14 mouse cellular contexts compared by ENCODE assay signal in genomic region chr11:53818794-53819193, GRCm38 (mm10). TPM values are rescaled to one million over a fixed set of nuclear protein-coding genes. Genes with fewer than 3 reads are reported as not detected.
DNase-seq lines count a peak whose midpoint lies in the region; ATAC-seq and TF ChIP-seq lines count a peak whose summit lies in the region.
"Had no signal": no experiment of that assay in that cellular context is flagged by ENCODE, and none has a peak within 500 bp of the region (broad histone marks: within the 10 kb centered on the region; RNA-seq: fewer than 3 reads in every experiment).

No protein-coding gene starts in this region.

- ATAC-seq in heart, embryonic 12.5 days (ENCODE audit: insufficient number of reproducible peaks, low FRiP score) = no peak
- peak; percentile 56 for ATAC-seq in granulocyte monocyte progenitor cell, adult 5-6 weeks (replicated peaks; ENCODE audit: poor library complexity, severe bottlenecking)
- ATAC-seq in forebrain, embryonic 16.5 days = no peak
- ATAC-seq: forebrain, postnatal 0 days had no signal

- 60% methylated on average over 6 of the region's 6 CpGs for WGBS in heart, embryonic 12.5 days
- 66% methylated on average over 6 of the region's 6 CpGs for WGBS in forebrain, embryonic 16.5 days

- no peak overlapping the region for H3K4me2 ChIP-seq in heart, embryonic 12.5 days
- H3K4me2 ChIP-seq in forebrain, embryonic 16.5 days (ENCODE audit: low read length) = no peak overlapping the region
- H3K4me2 ChIP-seq: heart, embryonic 13.5 days; hindbrain, embryonic 14.5 days; limb, embryonic 13.5 days had no signal

- peaks cover 5% of the 10 kb centered on the region; the same call in 1 of the 2 replicates for H3K27me3 ChIP-seq in heart, embryonic 12.5 days (replicated peaks)
- H3K27me3 ChIP-seq in forebrain, embryonic 16.5 days (replicated peaks; ENCODE audit: control insufficient read depth, insufficient read depth, low read length) = no peaks in the 10 kb centered on the region
- H3K27me3 ChIP-seq: heart, embryonic 13.5 days; limb, embryonic 13.5 days had no signal

- DNase-seq in heart, adult 11 months = peak; percentile 98
- peak; percentile 40 to 63 for DNase-seq in heart, postnatal 36 days
- peak; percentile 69 for DNase-seq in lung, postnatal 10 days
- no peak for DNase-seq in left cerebral cortex, adult 2 months (ENCODE audit: extremely low spot score in 1 of 2, low spot score in 2 of 2)
- DNase-seq: cerebellum, adult 9-11 months; forebrain, postnatal 0 days had no signal

- H3K9me3 ChIP-seq in heart, embryonic 12.5 days (replicated peaks) = no peaks in the 10 kb centered on the region
- H3K9me3 ChIP-seq in forebrain, embryonic 16.5 days (ENCODE audit: control insufficient read depth, low read length) = no peaks in the 10 kb centered on the region
- H3K9me3 ChIP-seq: heart, embryonic 13.5 days; limb, embryonic 13.5 days; midbrain, embryonic 10.5 days had no signal

- H3K36me3 ChIP-seq in heart, embryonic 12.5 days = no peaks in the 10 kb centered on the region
- H3K36me3 ChIP-seq in forebrain, embryonic 16.5 days (ENCODE audit: control insufficient read depth, insufficient read depth) = no peaks in the 10 kb centered on the region
- H3K36me3 ChIP-seq: heart, embryonic 13.5 days; limb, embryonic 13.5 days; midbrain, embryonic 10.5 days had no signal

- no peak for TF ChIP-seq CTCF in left cerebral cortex, adult 2 months (IDR thresholded peaks at IDR 0.05)

- intact Hi-C loops in heart, postnatal 36 days (cut with DNase I) = loop anchor here (2.0 kb wide), 2 partner anchors 28 to 48 kb away; partner anchors contain the start of gene Irf1
- intact Hi-C loops in left cerebral cortex, adult 2 months (cut with DNase I) = no loop called here

- no peak overlapping the region for H3K27ac ChIP-seq in heart, embryonic 12.5 days (ENCODE audit: poor library complexity, severe bottlenecking)
- no peak overlapping the region for H3K27ac ChIP-seq in left cerebral cortex, adult 2 months
- H3K27ac ChIP-seq in forebrain, embryonic 16.5 days (ENCODE audit: low read length) = no peak overlapping the region
- H3K27ac ChIP-seq: heart, embryonic 13.5 days; hindbrain, embryonic 14.5 days; limb, embryonic 13.5 days; midbrain, embryonic 10.5 days had no signal

- H3K4me1 ChIP-seq in heart, embryonic 12.5 days (replicated peaks) = no peaks in the 10 kb centered on the region
- H3K4me1 ChIP-seq in forebrain, embryonic 16.5 days (replicated peaks; ENCODE audit: control insufficient read depth, insufficient read depth, low read length) = no peaks in the 10 kb centered on the region
- H3K4me1 ChIP-seq: heart, embryonic 13.5 days; limb, embryonic 13.5 days had no signal

- no peak overlapping the region for H3K4me3 ChIP-seq in heart, embryonic 12.5 days
- no peak overlapping the region for H3K4me3 ChIP-seq in left cerebral cortex, adult 2 months
- no peak overlapping the region for H3K4me3 ChIP-seq in forebrain, embryonic 16.5 days (replicated peaks; ENCODE audit: low read length)
- H3K4me3 ChIP-seq: heart, embryonic 13.5 days; limb, embryonic 13.5 days; midbrain, embryonic 10.5 days had no signal

- no peak overlapping the region for H3K9ac ChIP-seq in heart, embryonic 12.5 days
- no peak overlapping the region for H3K9ac ChIP-seq in forebrain, embryonic 16.5 days (replicated peaks; ENCODE audit: low read depth, low read length)
- H3K9ac ChIP-seq: forebrain, postnatal 0 days; heart, embryonic 13.5 days; hindbrain, embryonic 14.5 days; limb, embryonic 13.5 days had no signal

RNA-seq across cellular contexts. Expression of gene Gm12216, which starts 40.3 kb away (rescaled TPM):
- polyA plus RNA-seq in heart, embryonic 12.5 days (2016; fragmentation: Nextera tagmentation; extraction: Ambion mirVana) = 0.19 and 0.27 TPM in 2 replicates
- total RNA-seq in granulocyte monocyte progenitor cell, adult 5-6 weeks (2014; fragmentation: Nextera tagmentation) = 5.6 and 6.5 TPM in 2 replicates
- 1.1 TPM in 1 of 2 replicates, not detected in the other for total RNA-seq in granulocyte monocyte progenitor cell, adult 5-6 weeks (2017)
- 1 to 10 TPM; 1.6 TPM for total RNA-seq in heart, postnatal 36 days (2021)
- 1 to 10 TPM; 3.0 to 5.9 TPM for total RNA-seq in left cerebral cortex, adult 2 months (2021)
- polyA plus RNA-seq in forebrain, embryonic 16.5 days (2015; fragmentation: Nextera tagmentation; extraction: Ambion mirVana) = 0.39 TPM in 1 of 2 replicates, not detected in the other
- total RNA-seq: forebrain, postnatal 0 days had no signal
- polyA plus RNA-seq: hindbrain, embryonic 14.5 days had no signal

RNA-seq across cellular contexts. Expression of gene Gm17334, which starts 45.8 kb away (rescaled TPM):
- polyA plus RNA-seq in heart, embryonic 12.5 days (2016; fragmentation: Nextera tagmentation; extraction: Ambion mirVana) = 0.22 TPM in 1 of 2 replicates, not detected in the other
- total RNA-seq in granulocyte monocyte progenitor cell, adult 5-6 weeks (2014; fragmentation: Nextera tagmentation) = 2.5 and 4.8 TPM in 2 replicates
- total RNA-seq in granulocyte monocyte progenitor cell, adult 5-6 weeks (2017) = not detected in 2 replicates
- under 1 TPM in 1 of 2 experiments, not detected in 1; 0.60 TPM for total RNA-seq in heart, postnatal 36 days (2021)
- 1 to 10 TPM in 1 of 2 experiments, under 1 TPM in 1; 0.52 to 1.1 TPM for total RNA-seq in left cerebral cortex, adult 2 months (2021)
- polyA plus RNA-seq in forebrain, embryonic 16.5 days (2015; fragmentation: Nextera tagmentation; extraction: Ambion mirVana) = 0.24 TPM in 1 of 2 replicates, not detected in the other
- total RNA-seq: neutrophil, adult 5-6 weeks had no signal
- polyA plus RNA-seq: forebrain, postnatal 0 days; hindbrain, embryonic 14.5 days; midbrain, embryonic 10.5 days had no signal

RNA-seq across cellular contexts. Expression of gene Irf1, which starts 49.0 kb away (rescaled TPM):
- polyA plus RNA-seq in heart, embryonic 12.5 days (2016; fragmentation: Nextera tagmentation; extraction: Ambion mirVana) = 9.8 and 11.3 TPM in 2 replicates
- total RNA-seq in granulocyte monocyte progenitor cell, adult 5-6 weeks (2014; fragmentation: Nextera tagmentation) = 37.5 and 41.7 TPM in 2 replicates
- total RNA-seq in granulocyte monocyte progenitor cell, adult 5-6 weeks (2017) = 41.3 and 55.9 TPM in 2 replicates
- total RNA-seq in heart, postnatal 36 days (2021) = 10 to 100 TPM; 18.6 to 23.6 TPM
- total RNA-seq in left cerebral cortex, adult 2 months (2021) = 1 to 10 TPM; 6.6 to 8.2 TPM
- 2.5 and 3.4 TPM in 2 replicates for polyA plus RNA-seq in forebrain, embryonic 16.5 days (2015; fragmentation: Nextera tagmentation; extraction: Ambion mirVana)

Comparison
In these comparisons a context has a peak if more than half of its experiments do, and no peak if none do; other contexts are left out.
1. DNase-seq: peak in heart, adult 11 months (single experiment), heart, postnatal 36 days (2 of 2) and lung, postnatal 10 days (single experiment); none in left cerebral cortex, adult 2 months (0 of 2).